Mouse (Mus musculus) adrenal gland (tissue): ENCODE results near the gene Fam84a.

Source experiments
- intact Hi-C: fragments of 180-260 bp; cut with DNase I; formaldehyde crosslinking; loops from one replicate; pipeline ENCODE4 v1.15.1; 2025
- long read RNA-seq, 2 experiments: library from polyadenylated mRNA; unstranded; transcript quantifications; one replicate each; pipeline ENCODE4 v2.0.0; 2020; ENCODE audit warnings: borderline replicate concordance in 1 of 2; ENCODE audit not compliant: insufficient replicate concordance in 1 of 2

Gene Fam84a
- long read RNA-seq, experiment 1, full-length matches to known transcripts, result 1 of 9 reads
- long read RNA-seq, experiment 1, partial matches to known transcripts, result 0 of 9 reads
- long read RNA-seq, experiment 1, other reads (novel, unspliced or antisense), result 8 of 9 reads
- long read RNA-seq, experiment 2, full-length matches to known transcripts, result 2 of 4 reads
- long read RNA-seq, experiment 2, partial matches to known transcripts, result 0 of 4 reads
- long read RNA-seq, experiment 2, other reads (novel, unspliced or antisense), result 2 of 4 reads

GRCm38 (mm10) chr12:14151921-14152320 lies at the start of gene Fam84a:
Fam84a (minus strand) TSS chr12:14152054.
- intact Hi-C loops, result loop anchor here (5.0 kb wide), 1 partner anchor 165 kb away; no protein-coding TSS in a partner anchor

GRCm38 (mm10) chr12:14195479-14195878 lies 43.6 kb upstream of the Fam84a start:
- intact Hi-C loops, result no loop called here

DNA sequence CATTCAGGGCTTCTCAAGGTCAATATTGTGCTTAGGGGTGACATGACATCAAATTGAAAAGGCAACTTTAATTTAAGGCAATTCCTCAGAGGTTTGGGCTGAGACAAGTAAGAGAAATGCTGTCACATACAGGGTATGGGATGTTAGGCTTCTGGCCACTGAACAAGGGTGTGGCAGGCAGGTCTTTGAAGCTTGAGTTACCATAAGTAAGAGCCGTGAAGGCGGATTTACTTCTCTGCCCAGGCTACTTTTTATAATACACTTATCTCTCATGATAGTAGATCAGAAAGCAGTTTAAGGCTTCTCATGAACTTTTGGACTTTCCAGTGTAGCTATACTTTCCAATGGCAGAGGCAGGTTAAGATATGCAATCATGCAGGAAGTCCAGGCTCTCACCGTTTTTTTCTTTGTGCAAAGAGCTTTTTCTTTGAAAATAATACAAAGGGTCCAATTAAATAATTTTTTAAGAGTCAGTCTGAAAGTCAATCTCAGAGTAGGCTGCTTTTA lies 34.9 kb upstream of the Fam84a start:
- intact Hi-C loops, result no loop called here

DNA sequence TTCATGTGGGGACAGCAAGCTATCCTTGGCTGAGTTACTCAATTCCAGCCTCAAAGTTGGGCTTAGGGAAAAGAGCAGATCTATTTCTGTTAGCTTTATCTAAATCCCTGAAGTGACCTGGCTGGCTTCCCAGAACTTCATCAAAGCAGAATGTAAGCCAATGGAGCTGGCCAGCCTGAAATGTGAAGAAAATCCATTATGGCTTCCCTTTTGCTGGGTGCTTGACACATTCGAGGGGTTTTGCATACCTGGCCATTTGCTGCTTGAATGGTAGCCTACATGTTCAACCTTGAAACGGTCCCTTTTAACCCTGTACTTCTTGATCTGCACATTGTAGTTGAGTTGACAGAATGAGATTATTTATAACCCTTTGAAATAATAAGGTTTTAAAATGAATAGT lies 13.9 kb upstream of the Fam84a start:
- intact Hi-C loops, result no loop called here

- intact Hi-C loops, result no loop called here
Observed at GRCm38 (mm10) chr12:14164936-14165335, 13.1 kb upstream of the Fam84a start.

DNA sequence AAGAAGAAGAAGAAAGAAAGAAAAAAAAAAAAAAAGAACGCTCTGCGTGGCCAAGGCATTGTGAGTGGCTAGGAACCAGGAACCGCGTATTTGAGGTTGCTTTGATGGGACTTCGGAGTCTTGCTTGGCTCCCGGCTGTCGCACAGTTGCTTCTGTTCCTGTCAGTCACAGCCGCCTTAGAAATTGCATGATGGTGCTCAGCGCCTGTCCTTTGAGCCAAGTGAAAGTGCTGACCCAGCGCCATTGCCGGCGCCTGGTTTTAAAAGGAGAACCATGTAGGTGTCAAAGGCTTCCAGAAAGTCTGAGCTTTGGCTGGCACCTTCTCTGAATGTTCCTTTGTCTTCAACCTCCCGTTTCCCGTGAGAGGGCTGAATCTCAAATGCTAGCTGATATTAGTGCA lies 572 bp upstream of the Fam84a start:
- intact Hi-C loops, result loop anchor here (5.0 kb wide), 1 partner anchor 165 kb away; no protein-coding TSS in a partner anchor

- intact Hi-C loops, result loop anchor here (5.0 kb wide), 1 partner anchor 166 kb away; no protein-coding TSS in a partner anchor
Observed at GRCm38 (mm10) chr12:14150936-14151631, 770 bp downstream of the Fam84a start.

DNA sequence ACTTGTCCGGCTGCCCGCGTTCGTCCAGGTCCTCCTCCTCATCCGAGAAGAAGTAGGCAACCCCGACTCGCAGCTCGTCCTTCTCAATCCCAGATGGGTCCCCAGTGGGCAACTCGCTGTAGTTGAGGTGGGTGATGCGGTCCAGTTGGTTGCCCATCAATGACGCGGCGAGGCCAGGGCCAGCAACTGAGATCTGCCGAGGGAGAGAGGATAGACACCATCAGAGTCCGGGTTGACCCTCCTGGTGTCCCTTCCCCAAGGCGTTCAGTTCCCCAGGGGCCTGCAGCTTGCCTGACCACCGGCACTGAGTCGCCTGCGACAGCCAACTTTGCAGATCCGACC lies 1.3 kb downstream of the Fam84a start:
- intact Hi-C loops, result loop anchor here (5.0 kb wide), 1 partner anchor 167 kb away; no protein-coding TSS in a partner anchor

DNA sequence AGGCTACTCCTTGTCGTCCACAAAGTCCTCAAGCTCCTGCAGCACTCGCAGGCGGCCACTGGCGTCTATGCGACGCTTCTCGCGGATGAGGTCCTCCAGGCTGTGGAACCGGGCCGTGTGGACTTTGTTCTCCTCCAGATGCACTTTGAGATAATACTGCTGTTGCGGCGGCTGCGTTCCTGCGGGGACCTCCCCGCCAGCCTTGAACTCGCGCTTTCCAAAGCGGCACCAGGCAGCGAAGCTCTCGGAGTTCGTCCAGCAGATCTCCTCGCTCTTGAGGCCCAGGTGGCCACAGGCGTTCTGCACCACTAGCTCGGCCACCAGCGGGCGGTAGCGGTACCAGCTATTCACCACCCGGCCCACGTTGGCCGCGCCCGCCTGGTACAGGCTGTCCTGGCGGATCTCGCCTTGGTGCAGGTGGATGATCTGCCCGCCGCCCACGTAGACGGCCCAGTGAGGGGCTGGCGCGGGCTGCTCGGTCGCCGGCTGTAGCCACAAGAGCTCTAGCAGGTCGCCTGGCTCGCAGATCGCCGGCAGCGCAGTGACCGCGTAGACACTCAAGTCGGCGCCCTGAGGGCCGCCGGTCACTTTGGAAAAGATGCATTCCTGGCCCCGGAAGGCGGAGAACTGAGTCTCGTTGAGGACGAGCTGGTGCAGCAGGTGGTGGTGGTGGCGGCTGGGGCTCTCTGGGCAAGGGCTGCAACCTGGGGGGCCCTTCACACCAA lies 1.8 kb downstream of the Fam84a start:
- intact Hi-C loops, result loop anchor here (5.0 kb wide), 1 partner anchor 167 kb away; no protein-coding TSS in a partner anchor

- intact Hi-C loops, result no loop called here
Observed at GRCm38 (mm10) chr12:14149022-14149842, 2.6 kb downstream of the Fam84a start.

DNA sequence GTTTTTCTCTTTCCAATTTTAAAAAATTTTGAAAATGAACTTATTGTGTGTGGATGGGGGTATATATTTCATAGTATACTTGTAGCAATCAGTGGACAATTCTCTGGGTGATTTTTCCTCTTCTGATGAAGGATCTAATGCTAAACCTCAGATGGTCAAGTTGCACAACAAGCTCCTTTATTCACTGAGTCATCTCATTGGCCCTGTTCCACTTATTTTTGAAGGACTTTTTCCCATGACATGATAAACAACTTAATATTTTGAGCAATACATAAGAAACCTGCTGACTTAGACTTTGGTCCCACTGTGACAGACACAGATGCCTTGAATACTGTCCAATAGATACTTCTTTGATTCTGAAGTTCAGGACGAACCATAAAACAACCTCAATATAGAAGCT lies 14.8 kb downstream of the Fam84a start:
- intact Hi-C loops, result no loop called here

- intact Hi-C loops, result no loop called here
Observed at GRCm38 (mm10) chr12:14114730-14115129, 37.1 kb downstream of the Fam84a start.

GRCm38 (mm10) chr12:14096944-14097343 lies 54.9 kb downstream of the Fam84a start:
- intact Hi-C loops, result no loop called here
